Mouse (Mus musculus) lung, embryonic 14.5 days (tissue): ENCODE measurements around the gene Hist1h1d. TPM values are rescaled to one million over a fixed set of nuclear protein-coding genes. Genes with fewer than 3 reads are reported as not detected.
A peak's percentile ranks its signal among the peaks of the same experiment; 100 is the strongest.
"Not testable (repeated sequence)": the region's sequence is repeated elsewhere in the genome, so short reads cannot be mapped to it uniquely, and the experiment has no call there.

ENCODE experiments used
- ATAC-seq: fragments of 200-750 bp; cut with Nextera tagmentation; 2 replicates; pipeline ENCODE4 v1.8.0; 2017; ENCODE audit warnings: mild to moderate bottlenecking, moderate TSS enrichment, moderate library complexity; ENCODE audit not compliant: insufficient read depth
- DNase-seq: peaks from one replicate; pipeline ENCODE4 v3.0.0-alpha.2; 2015
- H3K27ac ChIP-seq: fragments of 300-500 bp; sonication (generic); 2 replicates; pipeline ENCODE4 v1.5.1; 2014; ENCODE audit warnings: low read depth, mild to moderate bottlenecking, moderate library complexity
- H3K27me3 ChIP-seq: fragments of 300-500 bp; sonication (generic); 2 replicates; pipeline ENCODE4 v1.6.1; 2014; ENCODE audit warnings: low read length, control low read depth; ENCODE audit not compliant: insufficient read depth
- H3K36me3 ChIP-seq: fragments of 300-500 bp; sonication (generic); 2 replicates; pipeline ENCODE4 v1.6.1; 2014; ENCODE audit warnings: control low read depth; ENCODE audit not compliant: insufficient read depth
- H3K4me1 ChIP-seq: fragments of 300-500 bp; sonication (generic); 2 replicates; pipeline ENCODE4 v1.6.1; 2014; ENCODE audit warnings: antibody characterized with exemption, control low read depth; ENCODE audit not compliant: insufficient read depth
- H3K4me2 ChIP-seq: fragments of 300-500 bp; sonication (generic); 2 replicates; pipeline ENCODE4 v1.6.1; 2014; ENCODE audit warnings: mild to moderate bottlenecking
- H3K4me3 ChIP-seq: fragments of 300-500 bp; sonication (generic); 2 replicates; pipeline ENCODE4 v1.5.1; 2014; ENCODE audit warnings: low read depth, low read length
- H3K9ac ChIP-seq: fragments of 300-500 bp; sonication (generic); 2 replicates; pipeline ENCODE4 v1.6.1; 2014
- H3K9me3 ChIP-seq: fragments of 300-500 bp; sonication (generic); 2 replicates; pipeline ENCODE4 v1.6.1; 2016; ENCODE audit warnings: low read depth, low read length, control low read depth
- CTCF ChIP-seq: IDR thresholded peaks from 2 replicates; pipeline ENCODE4 v1.5.1; 2016; ENCODE audit warnings: antibody characterized with exemption, low read depth
- WGBS: fragments of 180-500 bp; shearing (Covaris S2); extraction: QIAGEN DNeasy Blood & Tissue Kit; methylation state at CpG from one replicate; pipeline ENCODE4 v1.1.7; 2014; 5-methylcytosine and 5-hydroxymethylcytosine counted together
- polyA plus RNA-seq: library from polyadenylated mRNA; unstranded; fragments of >200 nt; fragmentation: Nextera tagmentation; extraction: Ambion mirVana; gene quantifications from 2 replicates; pipeline ENCODE4 v1.2.1, GENCODE M21; 2014

Gene Hist1h1d
- polyA plus RNA-seq, 1 experiment from 2014 or later = 0.99 TPM

- Histone ChIP-seq H3K9me3 (no peaks in the 10 kb centered on the region), H3K27me3 (no peaks in the 10 kb centered on the region), H3K36me3 (no peaks in the 10 kb centered on the region), H3K4me3 (peak overlapping the region; percentile 53), H3K4me2 (peak overlapping the region; percentile 63), H3K27ac (peak overlapping the region; percentile 99), H3K9ac (peak overlapping the region; percentile 89), H3K4me1 (peaks cover 19% of the 10 kb centered on the region; the same call in 1 of the 2 replicates)
- DNase-seq (peak; percentile 30), ATAC-seq (no peak)
- TF ChIP-seq CTCF = no peak
- 10% methylated on average over 2 of the region's 2 CpGs for WGBS
Observed at GRCm38 (mm10) chr13:23529480-23530165, 23.4 kb upstream of the Hist1h1d start.

GRCm38 (mm10) chr13:23530181-23530900 is 22.7 kb upstream of the Hist1h1d start:
- Histone ChIP-seq H3K4me3 (peak overlapping the region; percentile 53), H3K36me3 (no peaks in the 10 kb centered on the region), H3K4me2 (peak overlapping the region; percentile 63), H3K4me1 (peaks cover 19% of the 10 kb centered on the region; the same call in 1 of the 2 replicates), H3K27ac (peak overlapping the region; percentile 99), H3K9me3 (no peaks in the 10 kb centered on the region), H3K27me3 (no peaks in the 10 kb centered on the region), H3K9ac (peak overlapping the region; percentile 89)
- ATAC-seq = no peak
- under 1% methylated on average over 20 of the region's 20 CpGs for WGBS
- no peak for TF ChIP-seq CTCF
- DNase-seq = peak; percentile 85

GRCm38 (mm10) chr13:23530901-23531875 is 21.9 kb upstream of the Hist1h1d start, which contains the start of gene Hist1h4h:
Gene Hist1h4h, plus strand, starts transcription at chr13:23531050.
- H3K27ac ChIP-seq = peak within 1 kb of the TSS; percentile 99

GRCm38 (mm10) chr13:23532262-23533075 is 20.6 kb upstream of the Hist1h1d start:
- Histone ChIP-seq H3K27ac (peak overlapping the region; percentile 99), H3K4me3 (peak overlapping the region; percentile 53), H3K36me3 (no peaks in the 10 kb centered on the region), H3K4me2 (peak overlapping the region; percentile 63), H3K27me3 (no peaks in the 10 kb centered on the region), H3K9ac (peak overlapping the region; percentile 89), H3K9me3 (no peaks in the 10 kb centered on the region), H3K4me1 (peaks cover 16% of the 10 kb centered on the region; the same call in 1 of the 2 replicates)
- 14% methylated on average over 9 of the region's 9 CpGs for WGBS
- ATAC-seq (no peak), DNase-seq (peak; percentile 61)
- no peak for TF ChIP-seq CTCF

More at GRCm38 (mm10) chr13:23530901-23531875, 21.9 kb upstream of the Hist1h1d start, which contains the start of gene Hist1h4h:
- Histone ChIP-seq H3K9ac (peak within 1 kb of the TSS; percentile 89), H3K9me3 (no peaks in the 10 kb centered on the region), H3K4me3 (peak within 1 kb of the TSS; percentile 53), H3K4me1 (peaks cover 16% of the 10 kb centered on the region; the same call in 1 of the 2 replicates), H3K4me2 (peak within 1 kb of the TSS; percentile 63), H3K36me3 (no peaks in the 10 kb centered on the region), H3K27me3 (no peaks in the 10 kb centered on the region)
- TF ChIP-seq CTCF = no peak
- DNase-seq (peak; percentile 100), ATAC-seq (peak; percentile 76)
- WGBS = under 1% methylated on average over 55 of the region's 70 CpGs

- WGBS = under 1% methylated on average over 21 of the region's 53 CpGs
- ATAC-seq = peak; percentile 59
Observed at GRCm38 (mm10) chr13:23533560-23534367, 19.3 kb upstream of the Hist1h1d start, which contains the start of gene Hist1h2af. Gene Hist1h2af, plus strand, starts transcription at chr13:23533906.

More at GRCm38 (mm10) chr13:23533560-23534367, 19.3 kb upstream of the Hist1h1d start, which contains the start of gene Hist1h2af:
- H3K4me3 ChIP-seq = peak within 1 kb of the TSS; percentile 53
- H3K27ac ChIP-seq = peak within 1 kb of the TSS; percentile 99
- peaks cover 14% of the 10 kb centered on the region; the same call in 1 of the 2 replicates for H3K4me1 ChIP-seq
- H3K9me3 ChIP-seq, H3K36me3 ChIP-seq, H3K27me3 ChIP-seq: not testable (repeated sequence)
- H3K4me2 ChIP-seq = peak within 1 kb of the TSS; percentile 63
- H3K9ac ChIP-seq = peak within 1 kb of the TSS; percentile 89
- DNase-seq = peak; percentile 96
